Mouse (Mus musculus) liver, adult 2 months (tissue): ENCODE data around the gene Sds.

Experiments
- CTCF ChIP-seq: fragments of 200-500 bp; IDR thresholded peaks from 2 replicates; pipeline ENCODE4 v1.5.1; 2011; ENCODE audit warnings: low read depth, low read length, control low read depth
- POLR2A ChIP-seq: fragments of 200-500 bp; IDR thresholded peaks from 2 replicates; pipeline ENCODE4 v1.6.1; 2011; ENCODE audit warnings: low read length, control low read depth; ENCODE audit not compliant: insufficient read depth; ENCODE audit errors: extremely low read depth

DNA sequence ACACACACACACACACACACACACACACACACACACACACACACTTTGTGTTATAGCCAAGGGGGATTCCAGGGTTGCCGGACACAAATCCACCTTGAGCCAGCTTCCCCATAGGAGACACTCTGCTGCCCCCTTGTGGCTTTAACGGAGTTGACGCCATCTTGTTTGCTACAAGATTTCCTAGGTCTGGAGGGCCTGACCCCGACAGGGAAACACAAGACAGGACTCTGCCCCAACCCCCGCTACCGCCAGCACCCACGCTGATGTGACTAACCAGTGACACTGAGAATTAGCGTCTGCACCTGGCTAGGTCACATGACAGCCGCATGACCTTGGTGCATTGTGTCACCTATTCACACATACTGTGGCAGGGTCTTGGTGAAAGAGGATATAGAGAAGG is 18.7 kb upstream of the Sds start:
- TF ChIP-seq CTCF (peak; percentile 69), POLR2A (no peak)
